Mouse (Mus musculus): ENCODE measurements around the gene Pde7b. TPM values are rescaled to one million over a fixed set of nuclear protein-coding genes. Genes with fewer than 3 reads are reported as not detected.

The Pde7b gene
- polyA plus RNA-seq, 1 experiment from 2014 or later, result 1.3 TPM

DNA sequence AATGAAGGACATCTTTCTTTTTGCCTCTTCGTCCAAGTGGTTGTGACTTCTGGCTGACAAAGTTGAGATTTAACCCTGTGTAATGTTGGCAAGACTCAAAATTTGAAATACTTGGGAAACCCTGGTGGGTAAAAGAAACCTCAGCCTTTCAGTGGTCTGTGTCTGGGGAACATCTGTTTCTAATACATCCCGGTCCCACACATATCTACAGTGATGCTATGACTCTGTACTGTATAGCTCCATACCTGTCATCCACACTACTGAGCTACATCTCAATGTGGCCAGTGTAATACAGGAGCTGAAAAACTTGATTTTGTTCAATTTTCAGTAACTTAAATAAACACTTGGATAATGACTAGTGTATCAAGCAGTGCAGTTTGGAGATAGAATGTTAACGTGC lies 216.4 kb downstream of the Pde7b start:
- Histone ChIP-seq H3K27ac (ENCODE audit: low read depth, low read length) (no peak overlapping the region), H3K4me2 (ENCODE audit: low read length) (no peak overlapping the region), H3K36me3 (ENCODE audit: control insufficient read depth, insufficient read depth, low read length) (no peaks in the 10 kb centered on the region), H3K9ac (ENCODE audit: low read length) (no peak overlapping the region), H3K4me1 (ENCODE audit: control insufficient read depth, insufficient read depth, low read length) (no peaks in the 10 kb centered on the region), H3K4me3 (ENCODE audit: low read depth, low read length) (no peak overlapping the region), H3K9me3 (replicated peaks; ENCODE audit: control insufficient read depth, low read length) (no peaks in the 10 kb centered on the region), H3K27me3 (replicated peaks; ENCODE audit: control insufficient read depth, insufficient read depth, low read length) (no peaks in the 10 kb centered on the region)
- ATAC-seq, result no peak
- 95% methylated on average over 3 of the region's 3 CpGs for WGBS
- DNase-seq (ENCODE audit: low spot score), result no peak

DNA sequence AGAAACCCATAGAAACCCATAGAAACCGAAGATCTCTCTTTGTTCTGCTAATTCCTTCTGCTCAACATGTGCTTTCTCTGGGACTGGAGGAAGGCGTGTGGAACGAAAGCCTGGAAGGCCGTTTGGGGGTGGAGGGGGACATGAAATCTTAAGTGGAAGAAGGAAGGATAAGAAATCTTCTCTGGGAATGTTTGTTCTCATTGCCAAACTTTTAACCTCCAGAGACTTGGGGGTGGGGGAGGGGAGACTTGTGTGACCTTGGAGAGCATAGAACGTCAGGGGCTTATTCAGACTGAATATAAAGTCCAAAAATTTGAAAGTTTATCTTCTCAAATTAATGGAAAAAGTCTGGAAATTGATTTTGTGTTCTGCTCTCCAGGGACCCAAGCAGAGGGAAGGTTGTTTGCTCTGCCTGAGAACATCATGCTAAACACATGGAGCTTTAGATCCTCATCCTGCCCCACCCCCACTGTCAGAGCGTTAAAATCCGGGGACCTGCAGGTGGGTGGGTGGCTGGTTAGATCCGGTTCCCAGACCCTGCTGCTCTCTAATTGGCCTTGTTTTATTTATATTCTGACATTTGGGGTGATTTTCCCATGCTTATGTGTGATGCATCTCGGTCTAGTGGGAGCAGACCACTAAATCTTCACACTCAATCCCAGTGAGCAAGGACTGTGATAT lies 217.0 kb downstream of the Pde7b start:
- Histone ChIP-seq H3K9me3 (replicated peaks; ENCODE audit: control insufficient read depth, low read length) (no peaks in the 10 kb centered on the region), H3K27me3 (replicated peaks; ENCODE audit: control insufficient read depth, insufficient read depth, low read length) (no peaks in the 10 kb centered on the region), H3K4me2 (ENCODE audit: low read length) (no peak overlapping the region), H3K27ac (ENCODE audit: low read depth, low read length) (no peak overlapping the region), H3K4me3 (ENCODE audit: low read depth, low read length) (no peak overlapping the region), H3K4me1 (ENCODE audit: control insufficient read depth, insufficient read depth, low read length) (no peaks in the 10 kb centered on the region), H3K36me3 (ENCODE audit: control insufficient read depth, insufficient read depth, low read length) (no peaks in the 10 kb centered on the region), H3K9ac (ENCODE audit: low read length) (no peak overlapping the region)
- DNase-seq (ENCODE audit: low spot score) (no peak), ATAC-seq (no peak)
- WGBS, result 75% methylated on average over 9 of the region's 9 CpGs

DNA sequence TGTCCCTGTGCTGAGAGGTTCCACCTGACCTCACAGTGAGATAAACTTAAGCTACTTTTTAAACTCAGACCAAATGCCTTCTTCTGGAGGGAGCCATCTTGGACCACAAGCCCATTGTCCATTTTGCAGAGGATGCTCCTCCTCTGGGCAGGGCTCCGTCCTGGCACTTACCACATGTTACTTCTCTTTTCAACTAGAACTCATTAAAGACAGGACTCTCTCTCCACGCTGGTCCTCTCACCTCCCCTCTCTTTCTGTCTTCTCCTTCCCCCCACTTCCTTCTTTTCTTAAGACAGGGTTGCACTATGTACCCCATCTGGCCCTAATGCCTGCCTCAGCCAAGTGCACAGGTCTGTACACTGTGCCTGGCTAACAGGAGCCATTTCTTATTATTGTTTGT lies 217.8 kb downstream of the Pde7b start:
- H3K27me3 ChIP-seq (replicated peaks; ENCODE audit: control insufficient read depth, insufficient read depth, low read length), result no peaks in the 10 kb centered on the region
- DNase-seq (ENCODE audit: low spot score), result no peak
- H3K9ac ChIP-seq (ENCODE audit: low read length), result no peak overlapping the region
- H3K27ac ChIP-seq (ENCODE audit: low read depth, low read length), result no peak overlapping the region
- WGBS, result 81% methylated on average over 2 of the region's 2 CpGs
- no peak overlapping the region for H3K4me3 ChIP-seq (ENCODE audit: low read depth, low read length)
- H3K4me1 ChIP-seq (ENCODE audit: control insufficient read depth, insufficient read depth, low read length), result no peaks in the 10 kb centered on the region
- no peaks in the 10 kb centered on the region for H3K9me3 ChIP-seq (replicated peaks; ENCODE audit: control insufficient read depth, low read length)
- H3K4me2 ChIP-seq (ENCODE audit: low read length), result no peak overlapping the region
- no peak for ATAC-seq
- H3K36me3 ChIP-seq (ENCODE audit: control insufficient read depth, insufficient read depth, low read length), result no peaks in the 10 kb centered on the region

DNA sequence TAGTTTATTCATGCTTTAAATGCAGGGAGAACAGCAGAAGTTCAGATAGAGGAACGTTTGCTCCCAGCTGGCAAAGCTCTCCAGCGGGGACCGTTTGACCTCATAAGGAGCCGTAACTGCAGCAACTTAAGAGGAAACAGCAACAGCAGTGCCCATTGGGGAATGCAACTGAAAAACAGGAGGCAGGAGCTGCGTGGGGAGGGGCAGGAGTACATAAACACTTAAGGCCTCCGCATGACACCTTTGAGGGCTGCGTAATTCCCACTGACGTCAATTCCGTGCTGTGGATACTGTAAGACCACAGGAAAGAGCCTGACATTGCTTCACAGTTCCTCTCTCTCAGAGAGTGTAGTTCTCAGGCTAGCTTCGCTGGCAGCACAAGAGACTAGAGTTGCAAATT lies 219.4 kb downstream of the Pde7b start:
- no peak overlapping the region for H3K4me2 ChIP-seq (ENCODE audit: low read length)
- no peak overlapping the region for H3K9ac ChIP-seq (ENCODE audit: low read length)
- H3K4me3 ChIP-seq (ENCODE audit: low read depth, low read length), result no peak overlapping the region
- H3K27ac ChIP-seq (ENCODE audit: low read depth, low read length), result no peak overlapping the region
- H3K9me3 ChIP-seq (replicated peaks; ENCODE audit: control insufficient read depth, low read length), result no peaks in the 10 kb centered on the region
- H3K36me3 ChIP-seq (ENCODE audit: control insufficient read depth, insufficient read depth, low read length), result no peaks in the 10 kb centered on the region
- DNase-seq (ENCODE audit: low spot score) (no peak), ATAC-seq (no peak)
- 84% methylated on average over 10 of the region's 10 CpGs for WGBS
- no peaks in the 10 kb centered on the region for H3K4me1 ChIP-seq (ENCODE audit: control insufficient read depth, insufficient read depth, low read length)
- H3K27me3 ChIP-seq (replicated peaks; ENCODE audit: control insufficient read depth, insufficient read depth, low read length), result no peaks in the 10 kb centered on the region

DNA sequence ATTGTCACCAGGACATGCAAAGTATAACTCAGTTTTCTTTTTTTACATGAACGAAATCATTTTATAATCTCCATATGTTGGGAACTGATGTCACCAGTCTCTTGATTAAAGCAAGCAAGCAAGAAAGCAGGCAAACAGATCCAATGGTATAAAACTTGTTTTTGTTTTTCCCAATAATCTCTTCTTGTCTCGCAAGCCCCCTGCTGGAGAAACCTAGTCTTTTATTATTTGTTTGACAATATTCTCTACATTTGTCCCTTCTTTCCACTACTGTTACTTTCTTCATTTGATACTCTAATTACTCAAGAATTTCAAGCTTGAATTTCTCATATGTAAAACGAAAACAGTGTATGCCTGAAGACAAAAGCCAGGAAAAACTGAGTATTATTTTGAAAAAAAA lies 220.1 kb downstream of the Pde7b start:
- no peaks in the 10 kb centered on the region for H3K27me3 ChIP-seq (replicated peaks; ENCODE audit: control insufficient read depth, insufficient read depth, low read length)
- no peak overlapping the region for H3K4me2 ChIP-seq (ENCODE audit: low read length)
- no peak overlapping the region for H3K27ac ChIP-seq (ENCODE audit: low read depth, low read length)
- H3K4me1 ChIP-seq (ENCODE audit: control insufficient read depth, insufficient read depth, low read length), result no peaks in the 10 kb centered on the region
- H3K36me3 ChIP-seq (ENCODE audit: control insufficient read depth, insufficient read depth, low read length), result no peaks in the 10 kb centered on the region
- no peak overlapping the region for H3K4me3 ChIP-seq (ENCODE audit: low read depth, low read length)
- no peak overlapping the region for H3K9ac ChIP-seq (ENCODE audit: low read length)
- no peak for DNase-seq (ENCODE audit: low spot score)
- WGBS, result 84% methylated on average over 3 of the region's 3 CpGs
- no peaks in the 10 kb centered on the region for H3K9me3 ChIP-seq (replicated peaks; ENCODE audit: control insufficient read depth, low read length)
- ATAC-seq, result no peak

DNA sequence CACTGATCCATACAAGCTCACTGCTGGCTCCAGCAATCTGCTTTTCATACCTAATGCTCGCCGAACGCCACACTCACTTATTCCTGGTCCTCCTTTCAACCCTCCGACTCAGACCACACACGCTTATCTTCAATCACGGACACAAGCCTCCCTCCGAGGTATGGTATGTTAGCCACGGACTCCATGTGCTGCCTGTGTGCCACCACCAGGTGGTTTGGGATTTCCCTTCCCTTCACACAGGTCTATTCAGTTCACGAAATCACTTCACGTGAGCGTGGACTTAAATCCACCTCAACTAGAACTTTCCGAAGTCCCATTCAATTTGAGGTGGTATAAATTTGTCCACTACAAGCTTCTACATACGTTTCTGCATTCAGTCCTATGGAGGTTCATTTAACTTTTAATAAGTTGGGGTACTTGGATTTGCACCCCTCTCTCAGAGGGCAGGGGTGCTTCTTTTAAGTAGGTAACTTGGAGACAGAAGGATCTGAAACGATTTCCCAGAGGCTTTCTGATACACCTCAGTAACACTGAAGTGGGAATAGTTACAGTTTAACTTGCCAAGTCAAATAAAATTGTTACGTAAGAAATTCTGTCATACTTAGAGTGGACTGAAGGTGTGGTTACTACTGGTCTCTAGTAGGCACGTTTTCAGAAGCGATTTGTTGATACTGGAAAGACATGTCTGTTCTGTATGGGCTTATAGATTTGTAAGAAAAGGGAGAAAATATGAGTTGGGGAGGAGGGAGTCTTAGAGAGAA lies 221.4 kb downstream of the Pde7b start:
- no peaks in the 10 kb centered on the region for H3K27me3 ChIP-seq (replicated peaks; ENCODE audit: control insufficient read depth, insufficient read depth, low read length)
- H3K27ac ChIP-seq (ENCODE audit: low read depth, low read length), result no peak overlapping the region
- H3K4me2 ChIP-seq (ENCODE audit: low read length), result no peak overlapping the region
- DNase-seq (ENCODE audit: low spot score) (no peak), ATAC-seq (no peak)
- no peaks in the 10 kb centered on the region for H3K9me3 ChIP-seq (replicated peaks; ENCODE audit: control insufficient read depth, low read length)
- no peak overlapping the region for H3K4me3 ChIP-seq (ENCODE audit: low read depth, low read length)
- no peaks in the 10 kb centered on the region for H3K36me3 ChIP-seq (ENCODE audit: control insufficient read depth, insufficient read depth, low read length)
- 93% methylated on average over 17 of the region's 17 CpGs for WGBS
- no peaks in the 10 kb centered on the region for H3K4me1 ChIP-seq (ENCODE audit: control insufficient read depth, insufficient read depth, low read length)
- H3K9ac ChIP-seq (ENCODE audit: low read length), result no peak overlapping the region

DNA sequence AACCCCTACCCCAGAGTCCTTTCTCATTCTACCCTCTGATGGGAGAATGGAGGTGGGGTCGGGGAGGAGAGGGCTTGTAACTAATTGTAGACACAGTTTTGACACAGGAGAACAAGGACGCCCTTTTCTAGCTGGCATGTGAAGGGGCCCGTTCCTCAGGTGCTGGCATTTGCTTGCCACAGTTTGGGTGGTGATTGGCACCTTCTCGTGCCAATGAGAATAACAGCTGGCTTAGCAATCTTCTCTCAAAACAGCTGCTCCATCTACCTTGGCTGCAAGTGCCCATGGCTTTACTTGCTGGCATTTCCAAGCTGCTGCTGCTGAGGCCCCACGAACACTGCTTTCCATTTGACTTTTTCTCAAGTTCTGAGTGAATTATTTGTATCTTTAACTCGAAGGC lies 223.7 kb downstream of the Pde7b start:
- Histone ChIP-seq H3K9me3 (replicated peaks; ENCODE audit: control insufficient read depth, low read length) (no peaks in the 10 kb centered on the region), H3K36me3 (ENCODE audit: control insufficient read depth, insufficient read depth, low read length) (no peaks in the 10 kb centered on the region), H3K4me1 (ENCODE audit: control insufficient read depth, insufficient read depth, low read length) (no peaks in the 10 kb centered on the region), H3K27me3 (replicated peaks; ENCODE audit: control insufficient read depth, insufficient read depth, low read length) (no peaks in the 10 kb centered on the region), H3K9ac (ENCODE audit: low read length) (no peak overlapping the region), H3K4me3 (ENCODE audit: low read depth, low read length) (no peak overlapping the region), H3K4me2 (ENCODE audit: low read length) (no peak overlapping the region), H3K27ac (ENCODE audit: low read depth, low read length) (no peak overlapping the region)
- WGBS, result 82% methylated on average over 6 of the region's 6 CpGs
- ATAC-seq (no peak), DNase-seq (ENCODE audit: low spot score) (no peak)

DNA sequence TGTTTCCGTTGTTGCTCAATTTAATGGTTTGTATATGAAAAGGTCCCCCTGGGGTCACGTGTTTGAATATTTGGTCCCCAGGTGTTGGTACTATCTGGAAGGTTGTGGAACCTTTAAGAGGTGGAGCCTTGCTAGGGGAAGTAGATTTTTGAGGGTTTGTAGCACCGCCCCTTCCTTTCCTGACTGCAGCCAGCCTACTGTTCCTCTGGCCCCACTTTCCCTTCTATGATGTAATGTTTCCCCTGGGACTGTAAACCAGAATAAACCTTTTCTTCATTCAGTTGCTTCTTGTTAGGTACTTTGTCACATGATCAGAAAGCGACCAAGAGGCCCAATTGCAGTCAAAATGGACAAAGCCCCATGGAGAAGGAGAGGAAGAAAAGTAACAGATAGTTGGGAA lies 229.8 kb downstream of the Pde7b start:
- no peak for ATAC-seq
- H3K9me3 ChIP-seq (replicated peaks; ENCODE audit: control insufficient read depth, low read length), result no peaks in the 10 kb centered on the region
- WGBS, result 85% methylated on average over 4 of the region's 4 CpGs
- DNase-seq (ENCODE audit: low spot score), result no peak
- H3K27me3 ChIP-seq (replicated peaks; ENCODE audit: control insufficient read depth, insufficient read depth, low read length), result no peaks in the 10 kb centered on the region
- no peak overlapping the region for H3K9ac ChIP-seq (ENCODE audit: low read length)
- 0 out of 2 replicates have a peak, but pooled peaks cover 3% of the 10 kb centered on the region for H3K4me1 ChIP-seq (ENCODE audit: control insufficient read depth, insufficient read depth, low read length)
- H3K27ac ChIP-seq (ENCODE audit: low read depth, low read length), result no peak overlapping the region
- no peaks in the 10 kb centered on the region for H3K36me3 ChIP-seq (ENCODE audit: control insufficient read depth, insufficient read depth, low read length)
- H3K4me2 ChIP-seq (ENCODE audit: low read length), result no peak overlapping the region
- no peak overlapping the region for H3K4me3 ChIP-seq (ENCODE audit: low read depth, low read length)

DNA sequence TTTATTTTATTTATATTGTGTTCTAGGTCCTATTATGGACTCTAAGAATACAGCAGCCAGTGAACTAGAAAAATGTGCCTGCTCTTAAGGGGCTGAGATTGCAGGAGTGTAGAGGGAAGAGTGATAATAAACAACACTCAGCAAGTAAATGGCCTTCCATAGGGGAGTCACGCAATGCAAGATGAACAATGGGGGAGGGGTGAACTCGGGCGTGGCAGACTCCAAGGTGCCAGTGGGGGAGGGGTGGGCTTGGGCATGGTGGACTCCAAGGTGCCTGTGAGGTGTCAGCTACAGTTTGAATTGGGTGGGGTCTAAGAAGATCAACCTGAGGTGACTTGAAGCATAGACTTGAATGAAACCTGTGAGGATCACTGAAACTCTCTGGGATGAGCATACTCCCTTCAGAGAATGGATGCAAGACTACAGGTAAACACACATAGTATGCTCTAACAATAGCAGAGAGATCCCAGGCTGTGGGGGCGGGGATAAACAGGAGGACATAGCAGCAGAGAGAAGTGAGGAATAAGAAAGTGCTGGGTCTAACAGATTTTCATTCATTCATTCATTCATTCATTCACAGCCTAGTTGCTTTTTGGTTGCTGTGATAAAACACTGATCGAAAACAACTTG lies 230.9 kb downstream of the Pde7b start:
- 82% methylated on average over 5 of the region's 5 CpGs for WGBS

More for the DNA sequence above, 230.9 kb downstream of the Pde7b start:
- ATAC-seq (no peak), DNase-seq (ENCODE audit: low spot score) (no peak)
- Histone ChIP-seq H3K9me3 (replicated peaks; ENCODE audit: control insufficient read depth, low read length) (no peaks in the 10 kb centered on the region), H3K27me3 (replicated peaks; ENCODE audit: control insufficient read depth, insufficient read depth, low read length) (no peaks in the 10 kb centered on the region), H3K4me1 (ENCODE audit: control insufficient read depth, insufficient read depth, low read length) (0 out of 2 replicates have a peak, but pooled peaks cover 3% of the 10 kb centered on the region), H3K36me3 (ENCODE audit: control insufficient read depth, insufficient read depth, low read length) (no peaks in the 10 kb centered on the region), H3K4me2 (ENCODE audit: low read length) (no peak overlapping the region), H3K9ac (ENCODE audit: low read length) (no peak overlapping the region), H3K4me3 (ENCODE audit: low read depth, low read length) (no peak overlapping the region), H3K27ac (ENCODE audit: low read depth, low read length) (no peak overlapping the region)

Data from forebrain, embryonic 14.5 days (tissue).